Mouse (Mus musculus): ENCODE results near the gene Slit3. TPM values are rescaled to one million over a fixed set of nuclear protein-coding genes. Genes with fewer than 3 reads are reported as not detected.

Slit3 gene
- polyA plus RNA-seq, 1 experiment from 2014 or later, result 5.9 TPM

- H3K27me3 ChIP-seq (replicated peaks; ENCODE audit: control insufficient read depth, insufficient read depth, low read length), result no peaks in the 10 kb centered on the region
- H3K36me3 ChIP-seq (ENCODE audit: control insufficient read depth, insufficient read depth, low read length), result no peaks in the 10 kb centered on the region
- H3K4me3 ChIP-seq (ENCODE audit: low read length), result no peak overlapping the region
- no peaks in the 10 kb centered on the region for H3K9me3 ChIP-seq (ENCODE audit: control insufficient read depth, low read length)
- H3K4me1 ChIP-seq (ENCODE audit: control insufficient read depth, insufficient read depth, low read length), result no peaks in the 10 kb centered on the region
- no peak for ATAC-seq
- H3K4me2 ChIP-seq (ENCODE audit: low read depth, low read length), result no peak overlapping the region
- no peak overlapping the region for H3K27ac ChIP-seq (ENCODE audit: low read length)
- no peak overlapping the region for H3K9ac ChIP-seq (ENCODE audit: low read depth, low read length)
- WGBS, result 76% methylated on average over 8 of the region's 8 CpGs
Measured at GRCm38 (mm10) chr11:35167176-35167575, 46.2 kb downstream of the Slit3 start.

GRCm38 (mm10) chr11:35171505-35171904, 50.5 kb downstream of the Slit3 start:
- H3K4me3 ChIP-seq (ENCODE audit: low read length), result no peak overlapping the region
- H3K9me3 ChIP-seq (ENCODE audit: control insufficient read depth, low read length), result no peaks in the 10 kb centered on the region
- H3K4me2 ChIP-seq (ENCODE audit: low read depth, low read length), result no peak overlapping the region

GRCm38 (mm10) chr11:35177564-35177963, 56.5 kb downstream of the Slit3 start:
- H3K36me3 ChIP-seq (ENCODE audit: control insufficient read depth, insufficient read depth, low read length), result no peaks in the 10 kb centered on the region
- WGBS, result 83% methylated on average over 7 of the region's 7 CpGs

More at GRCm38 (mm10) chr11:35171505-35171904, 50.5 kb downstream of the Slit3 start:
- no peak for ATAC-seq
- H3K9ac ChIP-seq (ENCODE audit: low read depth, low read length), result no peak overlapping the region
- no peaks in the 10 kb centered on the region for H3K4me1 ChIP-seq (ENCODE audit: control insufficient read depth, insufficient read depth, low read length)
- H3K27me3 ChIP-seq (replicated peaks; ENCODE audit: control insufficient read depth, insufficient read depth, low read length), result no peaks in the 10 kb centered on the region
- no peak overlapping the region for H3K27ac ChIP-seq (ENCODE audit: low read length)
- H3K36me3 ChIP-seq (ENCODE audit: control insufficient read depth, insufficient read depth, low read length), result no peaks in the 10 kb centered on the region
- WGBS, result 89% methylated on average over 6 of the region's 6 CpGs

GRCm38 (mm10) chr11:35178144-35178817, 57.3 kb downstream of the Slit3 start:
- no peak for ATAC-seq
- Histone ChIP-seq H3K27me3 (replicated peaks; ENCODE audit: control insufficient read depth, insufficient read depth, low read length) (no peaks in the 10 kb centered on the region), H3K9me3 (ENCODE audit: control insufficient read depth, low read length) (no peaks in the 10 kb centered on the region), H3K4me1 (ENCODE audit: control insufficient read depth, insufficient read depth, low read length) (no peaks in the 10 kb centered on the region), H3K4me3 (ENCODE audit: low read length) (no peak overlapping the region), H3K36me3 (ENCODE audit: control insufficient read depth, insufficient read depth, low read length) (no peaks in the 10 kb centered on the region), H3K4me2 (ENCODE audit: low read depth, low read length) (no peak overlapping the region), H3K27ac (ENCODE audit: low read length) (no peak overlapping the region), H3K9ac (ENCODE audit: low read depth, low read length) (no peak overlapping the region)
- 49% methylated on average over 24 of the region's 24 CpGs for WGBS

More at GRCm38 (mm10) chr11:35177564-35177963, 56.5 kb downstream of the Slit3 start:
- Histone ChIP-seq H3K27me3 (replicated peaks; ENCODE audit: control insufficient read depth, insufficient read depth, low read length) (no peaks in the 10 kb centered on the region), H3K27ac (ENCODE audit: low read length) (no peak overlapping the region), H3K4me1 (ENCODE audit: control insufficient read depth, insufficient read depth, low read length) (no peaks in the 10 kb centered on the region), H3K9ac (ENCODE audit: low read depth, low read length) (no peak overlapping the region), H3K4me2 (ENCODE audit: low read depth, low read length) (no peak overlapping the region), H3K9me3 (ENCODE audit: control insufficient read depth, low read length) (no peaks in the 10 kb centered on the region), H3K4me3 (ENCODE audit: low read length) (no peak overlapping the region)
- ATAC-seq, result no peak

GRCm38 (mm10) chr11:35179305-35179704, 58.3 kb downstream of the Slit3 start:
- Histone ChIP-seq H3K27me3 (replicated peaks; ENCODE audit: control insufficient read depth, insufficient read depth, low read length) (no peaks in the 10 kb centered on the region), H3K4me1 (ENCODE audit: control insufficient read depth, insufficient read depth, low read length) (no peaks in the 10 kb centered on the region), H3K9ac (ENCODE audit: low read depth, low read length) (no peak overlapping the region), H3K9me3 (ENCODE audit: control insufficient read depth, low read length) (no peaks in the 10 kb centered on the region), H3K4me3 (ENCODE audit: low read length) (no peak overlapping the region), H3K27ac (ENCODE audit: low read length) (no peak overlapping the region), H3K36me3 (ENCODE audit: control insufficient read depth, insufficient read depth, low read length) (no peaks in the 10 kb centered on the region), H3K4me2 (ENCODE audit: low read depth, low read length) (no peak overlapping the region)
- ATAC-seq, result no peak
- 79% methylated on average over 8 of the region's 8 CpGs for WGBS

GRCm38 (mm10) chr11:35182887-35183286, 61.9 kb downstream of the Slit3 start:
- no peak for ATAC-seq

GRCm38 (mm10) chr11:35194826-35195225, 73.8 kb downstream of the Slit3 start:
- H3K4me3 ChIP-seq (ENCODE audit: low read length), result no peak overlapping the region
- no peak overlapping the region for H3K27ac ChIP-seq (ENCODE audit: low read length)
- ATAC-seq, result no peak
- no peaks in the 10 kb centered on the region for H3K4me1 ChIP-seq (ENCODE audit: control insufficient read depth, insufficient read depth, low read length)
- H3K9me3 ChIP-seq (ENCODE audit: control insufficient read depth, low read length), result no peaks in the 10 kb centered on the region
- H3K9ac ChIP-seq (ENCODE audit: low read depth, low read length), result no peak overlapping the region
- no peak overlapping the region for H3K4me2 ChIP-seq (ENCODE audit: low read depth, low read length)
- H3K36me3 ChIP-seq (ENCODE audit: control insufficient read depth, insufficient read depth, low read length), result no peaks in the 10 kb centered on the region
- no peaks in the 10 kb centered on the region for H3K27me3 ChIP-seq (replicated peaks; ENCODE audit: control insufficient read depth, insufficient read depth, low read length)
- 84% methylated on average over 6 of the region's 6 CpGs for WGBS

More at GRCm38 (mm10) chr11:35182887-35183286, 61.9 kb downstream of the Slit3 start:
- Histone ChIP-seq H3K36me3 (ENCODE audit: control insufficient read depth, insufficient read depth, low read length) (no peaks in the 10 kb centered on the region), H3K4me3 (ENCODE audit: low read length) (no peak overlapping the region), H3K27ac (ENCODE audit: low read length) (no peak overlapping the region), H3K9ac (ENCODE audit: low read depth, low read length) (no peak overlapping the region), H3K9me3 (ENCODE audit: control insufficient read depth, low read length) (no peaks in the 10 kb centered on the region), H3K4me1 (ENCODE audit: control insufficient read depth, insufficient read depth, low read length) (no peaks in the 10 kb centered on the region), H3K27me3 (replicated peaks; ENCODE audit: control insufficient read depth, insufficient read depth, low read length) (no peaks in the 10 kb centered on the region), H3K4me2 (ENCODE audit: low read depth, low read length) (no peak overlapping the region)
- 60% methylated on average over 5 of the region's 5 CpGs for WGBS

GRCm38 (mm10) chr11:35196777-35197176, 75.8 kb downstream of the Slit3 start:
- Histone ChIP-seq H3K4me2 (ENCODE audit: low read depth, low read length) (no peak overlapping the region), H3K9me3 (ENCODE audit: control insufficient read depth, low read length) (no peaks in the 10 kb centered on the region), H3K36me3 (ENCODE audit: control insufficient read depth, insufficient read depth, low read length) (no peaks in the 10 kb centered on the region), H3K4me1 (ENCODE audit: control insufficient read depth, insufficient read depth, low read length) (no peaks in the 10 kb centered on the region), H3K9ac (ENCODE audit: low read depth, low read length) (no peak overlapping the region), H3K27me3 (replicated peaks; ENCODE audit: control insufficient read depth, insufficient read depth, low read length) (no peaks in the 10 kb centered on the region), H3K4me3 (ENCODE audit: low read length) (no peak overlapping the region), H3K27ac (ENCODE audit: low read length) (no peak overlapping the region)
- no peak for ATAC-seq
- 89% methylated on average over 7 of the region's 7 CpGs for WGBS

- 73% methylated on average over 6 of the region's 6 CpGs for WGBS
- Histone ChIP-seq H3K9me3 (ENCODE audit: control insufficient read depth, low read length) (no peaks in the 10 kb centered on the region), H3K4me3 (ENCODE audit: low read length) (no peak overlapping the region), H3K36me3 (ENCODE audit: control insufficient read depth, insufficient read depth, low read length) (no peaks in the 10 kb centered on the region), H3K27me3 (replicated peaks; ENCODE audit: control insufficient read depth, insufficient read depth, low read length) (no peaks in the 10 kb centered on the region), H3K4me2 (ENCODE audit: low read depth, low read length) (no peak overlapping the region), H3K4me1 (ENCODE audit: control insufficient read depth, insufficient read depth, low read length) (no peaks in the 10 kb centered on the region), H3K27ac (ENCODE audit: low read length) (no peak overlapping the region), H3K9ac (ENCODE audit: low read depth, low read length) (no peak overlapping the region)
- no peak for ATAC-seq
Measured at GRCm38 (mm10) chr11:35198537-35199088, 77.6 kb downstream of the Slit3 start.

Data from intestine, embryonic 16.5 days (tissue).